8 mouse cellular contexts compared by ENCODE assay signal in the genomic region with DNA sequence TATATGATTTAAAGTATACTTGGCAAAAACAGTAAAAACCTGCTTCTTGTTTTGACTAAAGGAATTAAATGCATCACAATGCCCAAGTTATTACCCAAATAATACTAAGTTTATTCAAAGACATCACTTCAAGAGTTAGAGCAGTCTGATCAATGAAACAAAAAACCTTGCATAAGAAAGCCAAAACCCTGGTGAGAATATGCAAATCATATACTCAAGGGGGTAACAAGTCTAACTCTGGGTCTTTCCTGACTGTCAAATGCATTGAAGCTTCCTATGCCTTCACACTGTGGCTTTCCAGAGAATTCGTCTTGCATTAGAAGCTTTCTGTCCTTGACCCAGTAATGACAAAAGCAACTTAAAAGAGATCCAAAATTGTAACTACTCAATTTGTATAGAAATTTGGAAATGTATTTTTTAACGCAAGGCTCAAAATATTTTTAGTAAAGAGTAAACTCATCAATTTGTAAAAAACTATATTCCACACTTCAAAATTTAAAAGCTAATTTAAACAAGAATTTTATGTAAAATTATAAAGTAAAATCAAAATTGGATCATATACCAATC. TPM values are rescaled to one million over a fixed set of nuclear protein-coding genes. Genes with fewer than 3 reads are reported as not detected.
A peak's percentile ranks its signal among the peaks of the same experiment; 100 is the strongest.
DNase-seq lines count a peak whose midpoint lies in the region; ATAC-seq and TF ChIP-seq lines count a peak whose summit lies in the region.

No protein-coding gene starts in this region.

- no peaks in the 10 kb centered on the region for H3K27me3 ChIP-seq in liver, adult 2 months (ENCODE audit: control insufficient read depth, insufficient read depth, low read length)
- H3K27me3 ChIP-seq in intestine, embryonic 15.5 days (replicated peaks), result no peaks in the 10 kb centered on the region
- H3K27me3 ChIP-seq in neural tube, embryonic 12.5 days (replicated peaks), result no peaks in the 10 kb centered on the region

- no peak for ATAC-seq in intestine, embryonic 15.5 days
- ATAC-seq in neural tube, embryonic 12.5 days (ENCODE audit: low FRiP score, low read depth), result no peak
- ATAC-seq in megakaryocyte progenitor cell, adult 5-6 weeks (replicated peaks; ENCODE audit: poor library complexity), result no peak

- peaks cover 12% of the 10 kb centered on the region for H3K36me3 ChIP-seq in liver, adult 2 months (ENCODE audit: control insufficient read depth, insufficient read depth, low read length)
- 0 out of 2 replicates have a peak, but pooled peaks cover 2% of the 10 kb centered on the region for H3K36me3 ChIP-seq in intestine, embryonic 15.5 days
- H3K36me3 ChIP-seq in neural tube, embryonic 12.5 days, result 0 out of 2 replicates have a peak, but pooled peaks cover 2% of the 10 kb centered on the region

- peak overlapping the region; percentile 60 for H3K4me2 ChIP-seq in intestine, embryonic 15.5 days (replicated peaks)
- peak overlapping the region; percentile 67 for H3K4me2 ChIP-seq in neural tube, embryonic 12.5 days (replicated peaks)

- H3K79me2 ChIP-seq in liver, adult 2 months (ENCODE audit: control insufficient read depth, insufficient read depth, low read length), result peaks cover 10% of the 10 kb centered on the region; the same call in 1 of the 2 replicates

- 6% methylated on average over 2 of the region's 2 CpGs for WGBS in liver, adult 2 months
- 20% methylated on average over 2 of the region's 2 CpGs for WGBS in intestine, embryonic 15.5 days
- 29% methylated on average over 2 of the region's 2 CpGs for WGBS in neural tube, embryonic 12.5 days

- TF ChIP-seq POLR2A in liver, adult 2 months (IDR thresholded peaks at IDR 0.05; ENCODE audit: extremely low read depth, insufficient read depth, low read length), result 0 out of 2 replicates have a peak, but pooled peaks have one; percentile 12
- no peak for TF ChIP-seq POLR2A in cortical plate, adult 2 months (IDR thresholded peaks at IDR 0.05; ENCODE audit: extremely low read depth, insufficient read depth, low read length)

- H3K4me3 ChIP-seq in liver, adult 2 months (ENCODE audit: insufficient read depth, low read depth, low read length), result peak overlapping the region; percentile 74
- peak overlapping the region; percentile 70; the same call in 1 of the 2 replicates for H3K4me3 ChIP-seq in cortical plate, adult 2 months (ENCODE audit: insufficient read depth, low read length)
- H3K4me3 ChIP-seq in intestine, embryonic 15.5 days (replicated peaks), result peak overlapping the region; percentile 27
- peak overlapping the region; percentile 16 for H3K4me3 ChIP-seq in neural tube, embryonic 12.5 days

- no peak for TF ChIP-seq CTCF in liver, adult 2 months (IDR thresholded peaks at IDR 0.05; ENCODE audit: low read depth, low read length)
- TF ChIP-seq CTCF in cortical plate, adult 2 months (IDR thresholded peaks at IDR 0.05; ENCODE audit: extremely low read depth, insufficient read depth, low read length), result no peak

- H3K9me3 ChIP-seq in intestine, embryonic 15.5 days, result no peaks in the 10 kb centered on the region
- H3K9me3 ChIP-seq in neural tube, embryonic 12.5 days, result no peaks in the 10 kb centered on the region

- H3K27ac ChIP-seq in liver, adult 2 months (replicated peaks; ENCODE audit: insufficient read depth, low read depth, low read length), result peak overlapping the region; percentile 45
- H3K27ac ChIP-seq in cortical plate, adult 2 months (ENCODE audit: insufficient read depth, low read length), result peak overlapping the region; percentile 54; the same call in 1 of the 2 replicates
- peak overlapping the region; percentile 68; the same call in 1 of the 2 replicates for H3K27ac ChIP-seq in intestine, embryonic 15.5 days
- no peak overlapping the region for H3K27ac ChIP-seq in neural tube, embryonic 12.5 days

- DNase-seq in liver, adult 2 months (ENCODE audit: extremely low read depth, low read depth, low spot score), result peak; percentile 50
- no peak for DNase-seq in liver
- DNase-seq in left cerebral cortex, adult 8-10 months (ENCODE audit: low spot score in 2 of 2), result no peak
- DNase-seq in urinary bladder, postnatal 10 days (ENCODE audit: low spot score), result no peak

- H3K9ac ChIP-seq in liver, adult 2 months (ENCODE audit: low read depth, low read length), result peak overlapping the region; percentile 78
- peak overlapping the region; percentile 46 for H3K9ac ChIP-seq in intestine, embryonic 15.5 days
- H3K9ac ChIP-seq in neural tube, embryonic 12.5 days, result peak overlapping the region; percentile 57

- peaks cover 8% of the 10 kb centered on the region for H3K4me1 ChIP-seq in liver, adult 2 months (ENCODE audit: control insufficient read depth, insufficient read depth, low read length)
- H3K4me1 ChIP-seq in cortical plate, adult 2 months (ENCODE audit: control insufficient read depth, insufficient read depth, low read length), result peaks cover 5% of the 10 kb centered on the region; the same call in 1 of the 2 replicates
- H3K4me1 ChIP-seq in intestine, embryonic 15.5 days (replicated peaks), result peaks cover under 1% of the 10 kb centered on the region
- peaks cover 6% of the 10 kb centered on the region for H3K4me1 ChIP-seq in neural tube, embryonic 12.5 days

RNA-seq across cellular contexts. Expression of a gene that starts 2.4 kb away (rescaled TPM):
- 40.0 and 42.0 TPM in 2 replicates for total RNA-seq in liver, adult 2 months (2014; rRNA removed)
- 16.9 and 20.1 TPM in 2 replicates for polyA plus RNA-seq in liver, adult 2 months (2012; rRNA removed)
- 31.6 and 33.5 TPM in 2 replicates for polyA plus RNA-seq in cortical plate, adult 2 months (2012; rRNA removed)
- 39.3 and 46.0 TPM in 2 replicates for polyA plus RNA-seq in intestine, embryonic 15.5 days (2015; fragmentation: Nextera tagmentation; extraction: Ambion mirVana)
- polyA plus RNA-seq in neural tube, embryonic 12.5 days (2016; fragmentation: Nextera tagmentation; extraction: Ambion mirVana), result 41.5 and 59.7 TPM in 2 replicates
- 10 to 100 TPM; 45.2 to 57.4 (median 48.6) TPM for total RNA-seq in left cerebral cortex, adult 8-10 months (2022)
- 46.8 and 54.3 TPM in 2 replicates for total RNA-seq in megakaryocyte progenitor cell, adult 5-6 weeks (2015)
- 82.2 and 117 TPM in 2 replicates for total RNA-seq in megakaryocyte progenitor cell, adult 5-6 weeks (2017)

Comparison
In these comparisons a context has a peak if more than half of its experiments do, and no peak if none do; other contexts are left out.
1. H3K4me3 ChIP-seq: peak in every context shown above with its lines; median percentile 74 in liver, adult 2 months; 70 in cortical plate, adult 2 months; 27 in intestine, embryonic 15.5 days; 16 in neural tube, embryonic 12.5 days.